Mouse (Mus musculus) hindbrain, embryonic 16.5 days (tissue): ENCODE data around the gene Sez6l. TPM values are rescaled to one million over a fixed set of nuclear protein-coding genes. Genes with fewer than 3 reads are reported as not detected.

ENCODE experiments used
- ATAC-seq: fragments of 200-750 bp; cut with Nextera tagmentation; 2 replicates; pipeline ENCODE4 v1.8.0; 2017; ENCODE audit warnings: moderate TSS enrichment, moderate library complexity
- H3K27ac ChIP-seq: fragments of 300-500 bp; sonication (generic); 2 replicates; pipeline ENCODE4 v1.5.1; 2014; ENCODE audit warnings: low read depth, mild to moderate bottlenecking, control low read depth, low read length, moderate library complexity
- H3K27me3 ChIP-seq: fragments of 300-500 bp; sonication (generic); replicated peaks from 2 replicates; pipeline ENCODE4 v1.6.1; 2014; ENCODE audit warnings: low read length; ENCODE audit not compliant: control insufficient read depth, insufficient read depth
- H3K36me3 ChIP-seq: fragments of 300-500 bp; sonication (generic); 2 replicates; pipeline ENCODE4 v1.6.1; 2014; ENCODE audit warnings: mild to moderate bottlenecking, low read length, moderate library complexity, mixed read lengths; ENCODE audit not compliant: control insufficient read depth, insufficient read depth
- H3K4me1 ChIP-seq: fragments of 300-500 bp; sonication (generic); 2 replicates; pipeline ENCODE4 v1.6.1; 2014; ENCODE audit warnings: low read depth, low read length; ENCODE audit not compliant: control insufficient read depth, insufficient read depth
- H3K4me2 ChIP-seq: fragments of 300-500 bp; sonication (generic); 2 replicates; pipeline ENCODE4 v1.6.1; 2014; ENCODE audit warnings: mild to moderate bottlenecking, low read length, control low read depth, moderate library complexity
- H3K4me3 ChIP-seq: fragments of 300-500 bp; sonication (generic); 2 replicates; pipeline ENCODE4 v1.5.1; 2014; ENCODE audit warnings: mild to moderate bottlenecking, low read length, control low read depth, moderate library complexity
- H3K9ac ChIP-seq: fragments of 300-500 bp; sonication (generic); 2 replicates; pipeline ENCODE4 v1.6.1; 2014; ENCODE audit warnings: low read depth, mild to moderate bottlenecking, control low read depth, low read length, moderate library complexity
- H3K9me3 ChIP-seq: fragments of 300-500 bp; sonication (generic); 2 replicates; pipeline ENCODE4 v1.6.1; 2014; ENCODE audit warnings: mild to moderate bottlenecking, low read length, moderate library complexity; ENCODE audit not compliant: control insufficient read depth
- WGBS: fragments of 180-500 bp; shearing (Covaris S2); extraction: QIAGEN DNeasy Blood & Tissue Kit; methylation state at CpG from one replicate; pipeline ENCODE4 v1.1.7; 2014; 5-methylcytosine and 5-hydroxymethylcytosine counted together
- polyA plus RNA-seq: library from polyadenylated mRNA; unstranded; fragments of >200 nt; fragmentation: Nextera tagmentation; extraction: Ambion mirVana; gene quantifications from 2 replicates; pipeline ENCODE4 v1.2.1, GENCODE M21; 2015

Gene Sez6l
- polyA plus RNA-seq, 1 experiment from 2014 or later, result 42.8 TPM

DNA sequence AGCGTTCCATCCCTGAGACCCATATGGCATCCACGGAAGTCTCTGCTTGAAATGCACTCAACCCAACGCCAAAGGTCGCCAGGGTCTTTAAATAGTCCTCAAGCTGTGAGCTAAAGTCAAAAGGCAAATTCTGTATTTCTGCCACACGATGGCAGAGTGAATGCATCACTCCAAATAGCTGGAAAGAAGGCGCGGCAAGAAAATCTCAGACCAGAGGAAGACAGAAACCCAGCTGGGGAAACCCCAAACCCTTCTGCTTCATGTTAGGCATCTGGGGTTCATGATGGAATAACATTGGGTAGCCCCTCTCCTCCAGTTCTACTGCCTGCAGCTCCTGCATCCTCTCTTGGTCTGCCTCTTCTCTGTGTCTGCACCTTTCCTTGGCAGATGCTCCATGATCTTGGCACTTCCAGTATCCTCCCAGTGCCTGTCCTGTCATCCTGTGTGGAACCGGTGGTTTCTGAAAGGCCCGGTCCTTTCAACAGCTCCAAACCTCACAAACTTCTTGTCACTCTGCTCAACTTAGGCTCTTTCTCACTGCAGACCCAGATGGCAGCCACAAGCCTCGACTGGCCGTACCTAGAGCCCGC, 121.9 kb downstream of the Sez6l start:
- Histone ChIP-seq H3K4me3 (no peak overlapping the region), H3K27ac (no peak overlapping the region), H3K9me3 (no peaks in the 10 kb centered on the region), H3K27me3 (no peaks in the 10 kb centered on the region), H3K36me3 (peaks cover 7% of the 10 kb centered on the region; the same call in 1 of the 2 replicates), H3K4me1 (no peaks in the 10 kb centered on the region), H3K9ac (no peak overlapping the region), H3K4me2 (no peak overlapping the region)
- 60% methylated on average over 12 of the region's 12 CpGs for WGBS
- ATAC-seq, result no peak

- no peak overlapping the region for H3K9ac ChIP-seq
- no peak overlapping the region for H3K4me2 ChIP-seq
- WGBS, result 80% methylated on average over 9 of the region's 9 CpGs
- H3K4me1 ChIP-seq, result no peaks in the 10 kb centered on the region
- no peaks in the 10 kb centered on the region for H3K9me3 ChIP-seq
- peaks cover 7% of the 10 kb centered on the region; the same call in 1 of the 2 replicates for H3K36me3 ChIP-seq
- no peak for ATAC-seq
- no peak overlapping the region for H3K27ac ChIP-seq
- no peak overlapping the region for H3K4me3 ChIP-seq
- H3K27me3 ChIP-seq, result no peaks in the 10 kb centered on the region
These were observed 123.9 kb downstream of the Sez6l start for GRCm38 (mm10) chr5:112453088-112453487.

DNA sequence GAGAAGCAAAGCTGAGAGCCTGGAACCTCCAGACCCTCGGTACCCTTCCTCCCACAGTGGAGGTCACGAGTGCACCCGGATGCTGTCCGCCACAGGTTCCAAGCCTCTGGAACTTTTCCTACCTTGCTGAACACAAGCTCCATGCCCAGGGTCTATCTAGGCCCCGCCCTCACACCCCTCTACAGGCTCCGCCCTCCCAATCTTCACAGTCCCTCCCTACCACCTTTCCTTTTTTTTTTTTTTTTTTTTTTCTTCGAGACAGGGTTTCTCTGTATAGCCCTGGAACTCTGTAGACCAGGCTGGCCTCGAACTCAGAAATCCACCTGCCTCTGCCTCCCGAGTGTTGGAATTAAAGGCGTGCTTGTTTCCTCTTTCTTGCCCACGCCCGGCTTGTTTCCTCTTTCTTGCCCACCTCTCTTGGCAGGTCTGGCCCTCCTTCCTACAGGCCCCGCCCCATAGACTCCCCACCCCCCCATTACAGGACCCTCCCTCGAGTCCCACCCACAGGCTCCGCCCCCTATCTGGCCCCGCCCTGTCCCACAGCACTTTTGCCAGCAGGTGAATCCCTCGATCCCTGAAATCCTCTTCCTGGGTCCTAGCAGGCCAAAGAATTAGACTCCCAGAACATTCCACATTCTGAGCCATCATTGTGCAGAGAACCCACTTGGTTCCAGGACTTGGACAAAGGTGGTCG, 128.1 kb downstream of the Sez6l start, which contains the start of gene Gm6588:
TSS of gene Gm6588 (plus strand) at position 680 of the 694 bp plus-strand sequence.
- no peak within 1 kb of the TSS for H3K9ac ChIP-seq
- H3K36me3 ChIP-seq, result no peaks in the 10 kb centered on the region; the same call in 1 of the 2 replicates
- H3K9me3 ChIP-seq, result no peaks in the 10 kb centered on the region
- 72% methylated on average over 18 of the region's 18 CpGs for WGBS
- no peak for ATAC-seq
- no peak within 1 kb of the TSS for H3K4me2 ChIP-seq
- H3K27ac ChIP-seq, result no peak within 1 kb of the TSS
- no peaks in the 10 kb centered on the region for H3K4me1 ChIP-seq
- no peak within 1 kb of the TSS for H3K4me3 ChIP-seq
- no peaks in the 10 kb centered on the region for H3K27me3 ChIP-seq

DNA sequence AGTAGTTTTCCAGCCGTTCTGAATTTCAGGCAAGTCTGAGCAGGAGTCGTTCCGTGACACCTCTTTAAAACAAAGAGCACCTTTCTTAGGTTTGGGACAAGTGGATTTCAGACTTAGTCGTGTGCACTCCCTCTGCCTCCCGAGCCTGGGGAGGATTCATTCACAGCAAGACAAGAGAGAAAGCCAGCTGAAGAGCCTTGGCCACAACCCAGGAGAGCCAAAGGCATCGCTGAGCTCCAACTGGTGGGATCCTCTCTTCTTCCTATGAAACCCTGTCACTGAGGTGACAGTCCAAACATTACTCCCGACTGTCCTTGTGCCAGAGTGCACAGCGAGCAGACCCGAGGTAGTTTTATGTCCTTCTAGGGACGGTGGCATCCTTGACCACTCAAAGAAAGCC, 138.4 kb downstream of the Sez6l start:
- 56% methylated on average over 10 of the region's 10 CpGs for WGBS
- no peak overlapping the region for H3K9ac ChIP-seq
- H3K27ac ChIP-seq, result no peak overlapping the region
- H3K36me3 ChIP-seq, result no peaks in the 10 kb centered on the region
- no peaks in the 10 kb centered on the region for H3K27me3 ChIP-seq
- no peaks in the 10 kb centered on the region for H3K9me3 ChIP-seq
- no peak overlapping the region for H3K4me2 ChIP-seq
- H3K4me1 ChIP-seq, result no peaks in the 10 kb centered on the region
- ATAC-seq, result no peak
- H3K4me3 ChIP-seq, result no peak overlapping the region

- under 1% methylated on average over 8 of the region's 8 CpGs for WGBS
- Histone ChIP-seq H3K27ac (no peak overlapping the region), H3K9ac (peak overlapping the region; percentile 62), H3K36me3 (peaks cover 2% of the 10 kb centered on the region; the same call in 1 of the 2 replicates), H3K9me3 (no peaks in the 10 kb centered on the region), H3K4me1 (peaks cover 3% of the 10 kb centered on the region), H3K4me2 (peak overlapping the region; percentile 27; the same call in 1 of the 2 replicates), H3K27me3 (no peaks in the 10 kb centered on the region), H3K4me3 (no peak overlapping the region)
- ATAC-seq, result no peak
These were observed 144.0 kb downstream of the Sez6l start for GRCm38 (mm10) chr5:112433004-112433403.

DNA sequence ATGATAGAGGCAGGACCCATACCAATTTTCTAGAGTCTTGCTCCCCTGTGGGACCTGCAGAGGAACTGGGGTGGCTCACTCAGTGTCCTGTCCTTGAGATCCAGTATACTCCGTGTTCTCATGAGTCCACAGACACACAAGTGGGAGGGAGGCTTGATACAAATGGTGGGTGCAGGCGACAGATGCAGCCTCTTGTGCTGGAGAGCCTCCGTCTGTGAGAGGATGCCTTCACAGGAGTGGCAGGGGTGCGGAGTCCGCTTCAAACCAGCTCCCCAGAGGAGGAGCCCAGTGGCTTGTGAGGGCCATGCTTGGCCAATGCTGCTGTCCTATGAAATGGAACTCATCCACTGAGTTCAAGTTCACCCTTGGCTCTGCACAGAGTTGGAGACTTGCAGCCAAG, 145.0 kb downstream of the Sez6l start:
- H3K27me3 ChIP-seq, result no peaks in the 10 kb centered on the region

DNA sequence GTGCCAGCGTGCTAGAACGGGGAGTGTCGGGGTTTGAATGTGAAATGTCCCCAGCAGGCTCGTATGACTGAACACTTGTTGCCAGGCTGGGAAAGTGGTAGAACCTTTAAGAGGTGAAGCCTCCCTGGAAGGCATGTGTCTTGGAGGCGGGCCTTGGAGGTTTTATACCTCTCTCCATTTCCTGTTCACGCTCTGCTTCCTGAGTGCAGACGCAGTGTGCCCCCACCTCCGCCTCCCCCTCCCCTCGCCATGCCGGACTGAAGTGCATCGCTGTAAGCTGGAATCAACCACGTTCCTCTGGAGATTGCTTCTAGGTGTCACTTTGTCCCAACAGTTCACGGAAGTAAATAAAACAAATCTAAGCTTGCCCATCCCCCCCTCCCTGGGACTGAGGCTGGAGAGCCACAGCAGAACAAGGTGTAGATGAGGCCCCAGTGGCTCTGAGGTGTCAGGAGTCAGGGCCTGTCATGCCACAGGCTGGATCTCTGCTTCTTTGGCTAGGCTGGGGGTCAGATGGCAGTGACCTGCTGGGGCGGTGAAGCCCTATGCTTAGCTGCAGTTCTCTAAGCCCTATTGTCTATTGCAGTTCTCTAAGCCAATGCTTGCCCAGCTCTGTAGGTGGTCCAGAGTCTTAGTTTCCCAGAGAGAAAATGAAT, 145.7 kb downstream of the Sez6l start:
- ATAC-seq, result no peak

More for the DNA sequence above, 145.0 kb downstream of the Sez6l start:
- H3K9ac ChIP-seq, result no peak overlapping the region
- peaks cover 2% of the 10 kb centered on the region; the same call in 1 of the 2 replicates for H3K36me3 ChIP-seq
- no peak overlapping the region for H3K4me3 ChIP-seq
- 73% methylated on average over 5 of the region's 5 CpGs for WGBS
- no peak overlapping the region for H3K4me2 ChIP-seq
- H3K27ac ChIP-seq, result no peak overlapping the region
- peaks cover 3% of the 10 kb centered on the region for H3K4me1 ChIP-seq
- no peak for ATAC-seq
- no peaks in the 10 kb centered on the region for H3K9me3 ChIP-seq

DNA sequence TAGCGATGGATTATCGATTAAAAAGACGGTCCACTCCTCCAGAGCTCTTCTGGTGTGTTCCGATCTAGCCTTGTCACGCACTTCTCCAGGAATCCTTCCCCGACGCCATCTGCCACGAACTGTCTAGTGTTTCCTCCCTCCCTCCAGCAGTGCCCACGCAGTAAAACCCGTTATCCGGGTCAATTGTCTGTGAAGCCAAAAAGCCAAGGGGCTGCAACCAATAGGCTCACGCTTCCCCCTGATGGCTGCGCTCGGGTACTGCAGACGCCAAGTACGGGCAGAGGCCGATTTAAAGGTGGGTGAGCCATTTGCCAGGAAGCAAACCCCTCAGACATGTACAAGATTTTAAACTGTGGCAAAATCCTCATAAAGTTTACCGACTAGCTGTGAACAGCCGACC, 148.0 kb downstream of the Sez6l start:
- peak; percentile 38 for ATAC-seq
- Histone ChIP-seq H3K9me3 (no peaks in the 10 kb centered on the region), H3K27ac (no peak overlapping the region), H3K4me1 (peaks cover 3% of the 10 kb centered on the region), H3K27me3 (0 out of 2 replicates have a peak, but pooled peaks cover 2% of the 10 kb centered on the region), H3K36me3 (peaks cover 6% of the 10 kb centered on the region), H3K9ac (no peak overlapping the region), H3K4me2 (peak overlapping the region; percentile 27; the same call in 1 of the 2 replicates), H3K4me3 (no peak overlapping the region)
- 12% methylated on average over 19 of the region's 19 CpGs for WGBS

More for the DNA sequence above, 145.7 kb downstream of the Sez6l start:
- Histone ChIP-seq H3K4me1 (peaks cover 3% of the 10 kb centered on the region), H3K9ac (no peak overlapping the region), H3K4me3 (no peak overlapping the region), H3K27me3 (no peaks in the 10 kb centered on the region), H3K9me3 (no peaks in the 10 kb centered on the region), H3K4me2 (no peak overlapping the region), H3K36me3 (peaks cover 2% of the 10 kb centered on the region; the same call in 1 of the 2 replicates), H3K27ac (no peak overlapping the region)
- WGBS, result 40% methylated on average over 14 of the region's 14 CpGs

GRCm38 (mm10) chr5:112427283-112427682, 149.7 kb downstream of the Sez6l start:
- Histone ChIP-seq H3K4me3 (no peak overlapping the region), H3K36me3 (peaks cover 6% of the 10 kb centered on the region), H3K27ac (no peak overlapping the region), H3K4me1 (no peaks in the 10 kb centered on the region), H3K27me3 (0 out of 2 replicates have a peak, but pooled peaks cover 2% of the 10 kb centered on the region), H3K9ac (no peak overlapping the region), H3K9me3 (no peaks in the 10 kb centered on the region), H3K4me2 (no peak overlapping the region)
- 0 out of 2 replicates have a peak, but pooled peaks have one; percentile 21 for ATAC-seq
- WGBS, result 31% methylated on average over 2 of the region's 2 CpGs
